Mouse (Mus musculus): ENCODE measurements around the gene Basp1. TPM values are rescaled to one million over a fixed set of nuclear protein-coding genes. Genes with fewer than 3 reads are reported as not detected.
A peak's percentile ranks its signal among the peaks of the same experiment; 100 is the strongest.
"Not testable (repeated sequence)": the region's sequence is repeated elsewhere in the genome, so short reads cannot be mapped to it uniquely, and the experiment has no call there.

The Basp1 gene
- polyA plus RNA-seq (2016; fragmentation: Nextera tagmentation; extraction: Ambion mirVana): 256 and 292 TPM in 2 replicates

DNA sequence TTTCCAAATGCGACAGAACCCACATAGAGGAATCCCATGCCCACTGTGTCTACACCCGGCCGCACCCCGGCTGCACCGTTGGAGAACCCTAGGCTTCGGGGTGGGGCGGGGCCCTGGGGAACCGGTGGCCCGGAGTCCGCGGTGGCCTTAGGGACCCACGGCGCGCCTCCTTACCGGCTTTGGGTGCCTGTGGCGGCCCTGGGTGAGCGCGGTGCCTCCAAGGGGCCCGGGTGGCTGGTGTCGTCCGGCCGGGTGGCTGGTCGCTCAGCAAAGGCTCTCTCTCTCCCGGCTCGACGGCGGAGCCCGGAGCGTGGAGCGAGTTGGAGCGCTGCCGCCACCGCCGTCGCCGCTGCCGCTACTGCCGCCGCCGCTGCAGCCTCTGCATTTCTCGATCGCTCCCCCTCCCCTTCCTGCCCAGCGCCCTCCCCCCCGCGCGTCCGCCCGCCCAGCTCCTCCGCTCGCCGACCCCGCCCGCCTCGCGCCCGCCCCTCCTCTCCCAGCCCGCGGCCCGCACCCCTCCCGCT is at the start of gene Basp1:
Gene Basp1, minus strand, starts transcription at position 387 of the 524 bp plus-strand sequence.
- H3K27me3 ChIP-seq: no peaks in the 10 kb centered on the region
- H3K9ac ChIP-seq (replicated peaks): peak within 1 kb of the TSS; percentile 100
- H3K27ac ChIP-seq (replicated peaks): peak within 1 kb of the TSS; percentile 98
- H3K36me3 ChIP-seq: peaks cover 10% of the 10 kb centered on the region; the same call in 1 of the 2 replicates
- H3K4me1 ChIP-seq: peaks cover 48% of the 10 kb centered on the region
- H3K4me3 ChIP-seq: peak within 1 kb of the TSS; percentile 99
- H3K9me3 ChIP-seq: no peaks in the 10 kb centered on the region
- peak within 1 kb of the TSS; percentile 76 for H3K4me2 ChIP-seq (replicated peaks)
- WGBS: under 1% methylated on average over 44 of the region's 60 CpGs
- peak; percentile 44 for ATAC-seq (ENCODE audit: low FRiP score, low read depth)

DNA sequence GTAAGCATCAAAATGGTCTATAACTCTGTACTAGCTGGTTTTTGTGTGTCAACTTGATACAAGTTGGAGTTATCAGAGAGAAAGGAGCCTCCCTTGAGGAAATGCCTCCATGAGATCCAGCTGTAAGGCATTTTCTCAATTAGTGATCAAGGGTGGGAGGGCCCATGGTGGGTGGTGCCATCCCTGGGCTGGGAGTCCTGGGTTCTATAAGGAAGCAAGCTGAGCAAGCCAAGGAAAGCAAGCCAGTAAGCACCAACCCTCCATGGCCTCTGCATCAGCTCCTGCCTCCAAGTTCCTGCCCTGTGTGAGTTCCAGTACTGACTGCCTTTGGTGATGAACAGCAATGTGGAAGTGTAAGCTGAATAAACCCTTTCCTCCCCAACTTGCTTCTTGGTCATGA is 49.5 kb upstream of the Basp1 start:
- H3K27ac ChIP-seq (replicated peaks); H3K9ac ChIP-seq (replicated peaks); H3K27me3 ChIP-seq; H3K4me1 ChIP-seq; H3K4me2 ChIP-seq (replicated peaks); H3K36me3 ChIP-seq; ATAC-seq (ENCODE audit: low FRiP score, low read depth); H3K9me3 ChIP-seq; H3K4me3 ChIP-seq: not testable (repeated sequence)

DNA sequence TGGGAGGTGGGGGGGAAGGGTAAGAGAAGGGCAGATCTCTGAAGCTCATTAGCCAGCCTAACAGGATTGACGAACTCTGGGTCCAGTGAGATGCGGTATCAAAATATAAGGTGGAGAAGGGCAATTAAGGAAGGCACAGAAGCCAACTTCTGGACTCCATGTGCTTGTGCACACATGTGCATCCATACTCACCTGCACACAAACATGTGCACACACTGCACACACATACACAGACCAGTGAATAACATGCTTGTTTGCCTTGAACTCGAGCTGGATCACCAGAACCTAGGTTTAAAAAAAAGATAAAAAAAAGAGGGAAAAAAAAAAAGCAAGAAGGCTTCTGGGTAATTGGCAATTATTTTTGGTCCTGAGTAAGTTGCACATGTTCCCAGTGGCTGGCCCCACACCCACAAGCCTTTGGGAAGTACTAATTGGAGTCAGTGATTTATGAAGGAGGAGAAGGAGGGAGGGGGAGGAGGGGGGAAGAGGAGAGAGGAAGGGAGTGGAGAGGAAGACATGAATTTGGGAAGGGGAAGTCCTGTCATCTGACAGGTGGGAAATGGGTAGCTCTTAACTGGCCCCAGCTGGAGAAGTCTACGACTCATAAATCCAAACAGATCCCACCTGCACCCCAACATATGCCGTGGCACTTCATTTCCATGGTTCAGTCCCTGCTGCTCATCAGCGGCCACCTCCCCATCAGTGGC is 48.6 kb upstream of the Basp1 start:
- Histone ChIP-seq H3K36me3 (no peaks in the 10 kb centered on the region), H3K4me3 (no peak overlapping the region), H3K4me1 (peaks cover 6% of the 10 kb centered on the region; the same call in 1 of the 2 replicates), H3K9me3 (no peaks in the 10 kb centered on the region), H3K27me3 (0 out of 2 replicates have a peak, but pooled peaks cover 5% of the 10 kb centered on the region), H3K4me2 (replicated peaks) (no peak overlapping the region), H3K27ac (replicated peaks) (no peak overlapping the region), H3K9ac (replicated peaks) (no peak overlapping the region)
- 74% methylated on average over 6 of the region's 6 CpGs for WGBS
- peak; percentile 66; the same call in 1 of the 2 replicates for ATAC-seq (ENCODE audit: low FRiP score, low read depth)

DNA sequence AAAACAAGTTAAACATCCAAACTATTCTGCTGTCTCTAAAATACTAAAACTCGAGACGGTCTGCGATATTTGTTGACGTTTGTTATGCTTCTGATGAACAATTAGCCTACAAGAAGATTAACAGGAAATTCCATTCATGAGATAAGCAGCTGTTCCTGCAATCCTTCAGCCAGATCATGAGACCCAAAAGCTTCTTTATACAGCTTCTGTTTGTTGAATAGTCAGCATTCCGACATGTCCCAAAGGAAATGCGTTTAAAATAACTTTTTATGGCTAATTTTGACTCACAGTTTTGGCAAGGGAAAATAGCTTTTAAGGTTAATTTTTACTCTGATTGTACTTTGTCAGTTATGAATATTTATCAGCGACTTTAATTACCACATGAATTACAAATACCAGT is 46.3 kb upstream of the Basp1 start:
- Histone ChIP-seq H3K4me1 (peaks cover 6% of the 10 kb centered on the region; the same call in 1 of the 2 replicates), H3K9ac (replicated peaks) (no peak overlapping the region), H3K27me3 (0 out of 2 replicates have a peak, but pooled peaks cover 5% of the 10 kb centered on the region), H3K4me2 (replicated peaks) (no peak overlapping the region), H3K4me3 (no peak overlapping the region), H3K36me3 (no peaks in the 10 kb centered on the region), H3K27ac (replicated peaks) (no peak overlapping the region), H3K9me3 (no peaks in the 10 kb centered on the region)
- WGBS: 42% methylated on average over 7 of the region's 7 CpGs
- no peak for ATAC-seq (ENCODE audit: low FRiP score, low read depth)

DNA sequence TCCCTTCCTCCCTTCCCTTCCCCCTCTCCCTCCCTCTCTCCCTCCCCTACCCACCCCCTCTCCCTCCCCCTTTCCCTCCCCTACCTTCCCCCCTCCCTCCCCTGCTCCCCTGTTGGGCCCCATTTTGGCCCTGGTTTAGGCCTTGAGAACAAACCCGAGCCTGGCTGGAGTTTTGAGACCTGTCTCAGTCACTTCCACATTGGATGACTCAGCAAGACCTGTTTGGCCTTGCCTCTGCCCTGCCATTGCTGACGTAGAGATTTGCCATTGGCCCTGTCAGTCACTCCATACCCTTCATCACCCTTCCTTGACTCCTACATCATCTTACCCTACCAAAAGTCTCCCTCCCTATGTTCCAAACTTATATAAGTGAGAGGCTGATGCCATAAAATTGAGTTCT is 43.9 kb upstream of the Basp1 start:
- no peak overlapping the region for H3K4me3 ChIP-seq
- H3K27ac ChIP-seq (replicated peaks): no peak overlapping the region
- WGBS: 84% methylated on average over 2 of the region's 2 CpGs
- no peak overlapping the region for H3K9ac ChIP-seq (replicated peaks)
- no peaks in the 10 kb centered on the region for H3K27me3 ChIP-seq
- no peaks in the 10 kb centered on the region for H3K36me3 ChIP-seq
- peaks cover 6% of the 10 kb centered on the region; the same call in 1 of the 2 replicates for H3K4me1 ChIP-seq
- no peak for ATAC-seq (ENCODE audit: low FRiP score, low read depth)
- no peaks in the 10 kb centered on the region for H3K9me3 ChIP-seq
- no peak overlapping the region for H3K4me2 ChIP-seq (replicated peaks)

DNA sequence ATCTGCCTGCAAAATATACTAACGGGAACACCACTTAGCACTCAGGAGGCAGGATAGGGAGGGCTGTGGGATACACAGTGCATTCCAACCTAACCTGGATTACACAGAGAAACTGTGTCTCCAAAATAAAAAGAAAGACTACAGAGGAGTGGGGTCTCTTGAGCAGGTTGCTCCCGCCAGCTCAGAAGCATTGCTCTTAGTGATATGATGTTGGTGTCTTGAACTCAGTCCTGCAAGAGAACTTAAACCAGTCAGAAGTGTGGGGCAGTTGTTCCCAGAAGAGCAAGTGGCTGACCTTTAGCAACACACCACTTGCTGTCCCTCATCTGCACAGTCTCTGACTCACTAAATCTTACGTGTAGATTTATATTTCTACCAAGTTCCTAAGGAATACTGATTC is 40.0 kb upstream of the Basp1 start:
- no peak overlapping the region for H3K4me3 ChIP-seq
- no peaks in the 10 kb centered on the region for H3K4me1 ChIP-seq
- no peak overlapping the region for H3K9ac ChIP-seq (replicated peaks)
- ATAC-seq (ENCODE audit: low FRiP score, low read depth): no peak
- no peaks in the 10 kb centered on the region for H3K9me3 ChIP-seq
- H3K27me3 ChIP-seq: no peaks in the 10 kb centered on the region
- no peak overlapping the region for H3K27ac ChIP-seq (replicated peaks)
- no peaks in the 10 kb centered on the region for H3K36me3 ChIP-seq
- WGBS: 97% methylated on average over 3 of the region's 3 CpGs
- no peak overlapping the region for H3K4me2 ChIP-seq (replicated peaks)

DNA sequence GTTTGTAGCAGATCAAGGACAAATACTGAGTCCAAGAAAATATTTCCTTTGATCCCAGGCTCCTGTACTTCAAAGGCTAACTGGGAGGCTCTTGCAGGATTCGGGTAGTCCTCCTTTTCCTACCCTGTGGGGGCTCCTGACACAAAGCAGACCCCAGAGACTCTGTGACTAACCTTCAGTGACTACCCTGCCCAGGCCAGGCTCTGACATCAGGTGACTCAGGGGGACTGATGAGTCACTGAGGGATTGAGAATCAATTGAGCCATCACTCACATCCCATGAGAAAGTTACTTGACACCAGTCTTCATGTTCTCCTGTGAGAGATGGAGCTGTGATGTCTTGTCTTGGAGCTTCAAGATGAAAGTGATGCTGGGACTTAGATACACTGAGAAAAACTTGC is 35.8 kb upstream of the Basp1 start:
- Histone ChIP-seq H3K36me3 (no peaks in the 10 kb centered on the region), H3K4me1 (peaks cover 10% of the 10 kb centered on the region), H3K27me3 (peaks cover 15% of the 10 kb centered on the region), H3K9ac (replicated peaks) (no peak overlapping the region), H3K9me3 (no peaks in the 10 kb centered on the region), H3K27ac (replicated peaks) (no peak overlapping the region), H3K4me2 (replicated peaks) (no peak overlapping the region), H3K4me3 (no peak overlapping the region)
- 37% methylated on average over 1 of the region's 1 CpGs for WGBS
- ATAC-seq (ENCODE audit: low FRiP score, low read depth): no peak

DNA sequence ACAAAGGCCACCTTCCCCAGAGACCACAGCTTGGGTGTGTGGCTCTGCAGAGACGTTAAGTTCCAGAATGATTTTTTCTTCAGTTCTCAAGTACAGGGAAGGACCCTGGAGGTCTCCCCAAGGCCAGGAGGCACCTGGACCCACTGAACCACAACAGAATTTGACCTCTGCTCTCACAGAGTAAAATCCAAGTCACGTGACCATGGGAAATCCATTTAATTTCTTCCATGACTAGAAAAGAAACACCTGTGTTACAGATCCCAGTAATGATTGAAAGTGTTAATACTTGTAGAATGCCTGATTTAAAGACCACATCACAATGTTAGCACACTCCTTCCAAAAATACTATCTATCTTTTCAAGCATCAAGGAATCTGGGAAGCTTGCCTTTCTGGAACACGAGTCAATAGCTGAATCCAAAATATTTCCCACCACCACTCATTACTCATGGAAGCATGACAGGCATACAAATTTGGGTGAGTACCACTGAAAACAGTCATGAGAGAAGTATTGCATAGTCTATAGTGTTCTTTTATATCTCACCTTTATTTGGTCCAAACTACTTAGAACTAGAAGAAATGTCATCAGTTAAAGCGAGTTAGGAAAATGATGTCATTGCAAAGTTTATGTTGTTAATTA is 35.3 kb upstream of the Basp1 start:
- ATAC-seq (ENCODE audit: low FRiP score, low read depth): no peak
- no peak overlapping the region for H3K27ac ChIP-seq (replicated peaks)
- H3K27me3 ChIP-seq: peaks cover 15% of the 10 kb centered on the region
- H3K4me3 ChIP-seq: no peak overlapping the region
- no peaks in the 10 kb centered on the region for H3K9me3 ChIP-seq
- H3K4me1 ChIP-seq: peaks cover 10% of the 10 kb centered on the region
- no peak overlapping the region for H3K9ac ChIP-seq (replicated peaks)
- no peaks in the 10 kb centered on the region for H3K36me3 ChIP-seq
- H3K4me2 ChIP-seq (replicated peaks): no peak overlapping the region
- 77% methylated on average over 4 of the region's 4 CpGs for WGBS

DNA sequence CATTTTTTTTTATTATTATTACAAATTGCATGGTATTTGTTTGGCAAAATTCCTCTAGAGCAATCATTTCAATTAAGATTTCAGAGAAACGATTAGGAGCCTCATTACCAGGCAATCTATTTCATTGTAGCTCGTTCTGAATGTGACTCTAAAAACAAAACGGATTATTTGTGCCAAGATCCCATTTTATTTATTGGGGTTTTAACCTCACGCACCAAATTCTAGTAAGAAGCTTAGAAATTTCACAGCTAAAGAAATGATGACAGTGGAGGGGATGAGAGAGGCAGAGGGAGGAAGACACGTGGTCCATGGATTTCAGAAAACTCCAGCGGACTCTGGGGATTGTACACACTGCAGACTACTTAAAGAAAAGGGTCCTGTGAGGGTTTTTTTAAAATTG is 33.6 kb upstream of the Basp1 start:
- ATAC-seq (ENCODE audit: low FRiP score, low read depth): no peak
- Histone ChIP-seq H3K9me3 (no peaks in the 10 kb centered on the region), H3K27me3 (peaks cover 17% of the 10 kb centered on the region), H3K4me1 (peaks cover 12% of the 10 kb centered on the region), H3K27ac (replicated peaks) (no peak overlapping the region), H3K9ac (replicated peaks) (no peak overlapping the region), H3K36me3 (no peaks in the 10 kb centered on the region), H3K4me3 (no peak overlapping the region), H3K4me2 (replicated peaks) (no peak overlapping the region)
- 73% methylated on average over 6 of the region's 6 CpGs for WGBS

DNA sequence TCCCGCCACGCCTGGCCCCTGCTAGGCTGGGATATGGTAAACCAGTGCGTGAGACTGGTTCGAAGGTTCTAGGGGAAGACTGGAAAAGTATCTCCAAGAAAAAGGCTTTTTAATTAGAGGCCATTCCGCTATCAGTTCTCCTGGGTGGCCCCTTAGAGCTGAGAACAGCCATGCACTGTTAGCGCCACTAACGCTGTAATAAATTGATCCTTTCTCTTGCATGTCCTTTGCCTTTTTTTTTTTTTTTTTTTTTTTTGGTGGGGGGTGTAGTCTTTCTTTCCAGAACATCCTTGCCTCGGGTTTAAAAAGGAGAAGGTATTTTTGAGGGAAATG is 32.6 kb upstream of the Basp1 start:
- ATAC-seq (ENCODE audit: low FRiP score, low read depth): peak; percentile 21; the same call in 1 of the 2 replicates
- H3K9me3 ChIP-seq: no peaks in the 10 kb centered on the region
- WGBS: 36% methylated on average over 8 of the region's 8 CpGs

DNA sequence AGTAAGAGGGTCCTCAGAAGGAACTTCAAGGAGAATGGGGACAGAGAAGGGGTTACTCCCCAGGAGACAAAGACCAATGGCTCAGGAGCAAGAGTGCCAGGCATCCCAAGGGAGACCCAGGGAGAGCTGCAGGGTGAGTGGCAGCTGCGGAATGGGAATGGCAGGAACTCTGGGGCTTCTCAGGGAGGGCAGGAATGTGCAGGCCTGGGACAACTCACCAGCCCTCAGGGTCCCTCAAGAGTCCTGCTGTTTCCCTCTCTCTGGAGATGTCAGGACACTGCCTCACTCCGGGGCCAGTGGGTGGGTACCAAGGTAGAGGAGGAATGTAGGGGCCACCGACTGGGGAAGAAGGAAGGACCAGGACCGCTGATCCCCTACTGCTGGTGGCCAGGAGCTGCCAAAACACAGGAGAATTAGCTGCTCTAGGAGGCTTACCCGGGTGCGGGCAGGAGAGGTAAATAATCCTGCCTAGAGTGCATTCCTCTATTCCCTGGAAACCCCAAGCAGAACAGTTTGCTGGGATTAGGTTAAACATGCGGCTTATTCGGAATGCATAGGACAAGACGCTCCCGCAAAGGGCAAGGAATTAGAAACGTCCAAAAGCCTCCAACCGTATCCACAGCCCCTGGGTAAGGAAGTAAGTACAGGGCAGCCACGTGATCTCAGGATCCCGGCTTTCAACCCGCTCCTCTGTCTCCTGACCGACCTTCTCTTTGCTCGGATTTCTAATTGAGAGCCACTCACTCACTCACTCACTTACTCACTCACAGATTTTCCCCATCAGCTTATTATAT is 32.0 kb upstream of the Basp1 start:
- peaks cover 19% of the 10 kb centered on the region for H3K27me3 ChIP-seq
- no peak overlapping the region for H3K27ac ChIP-seq (replicated peaks)
- H3K4me1 ChIP-seq: peaks cover 12% of the 10 kb centered on the region
- H3K9me3 ChIP-seq: no peaks in the 10 kb centered on the region
- H3K4me2 ChIP-seq (replicated peaks): peak overlapping the region; percentile 42
- no peaks in the 10 kb centered on the region for H3K36me3 ChIP-seq
- no peak overlapping the region for H3K4me3 ChIP-seq
- 3% methylated on average over 17 of the region's 17 CpGs for WGBS
- ATAC-seq (ENCODE audit: low FRiP score, low read depth): peak; percentile 62
- H3K9ac ChIP-seq (replicated peaks): no peak overlapping the region

More for the DNA sequence above, 32.6 kb upstream of the Basp1 start:
- Histone ChIP-seq H3K9ac (replicated peaks) (no peak overlapping the region), H3K27me3 (peaks cover 19% of the 10 kb centered on the region), H3K4me1 (peaks cover 12% of the 10 kb centered on the region), H3K27ac (replicated peaks) (no peak overlapping the region), H3K36me3 (no peaks in the 10 kb centered on the region), H3K4me2 (replicated peaks) (peak overlapping the region; percentile 42), H3K4me3 (no peak overlapping the region)

DNA sequence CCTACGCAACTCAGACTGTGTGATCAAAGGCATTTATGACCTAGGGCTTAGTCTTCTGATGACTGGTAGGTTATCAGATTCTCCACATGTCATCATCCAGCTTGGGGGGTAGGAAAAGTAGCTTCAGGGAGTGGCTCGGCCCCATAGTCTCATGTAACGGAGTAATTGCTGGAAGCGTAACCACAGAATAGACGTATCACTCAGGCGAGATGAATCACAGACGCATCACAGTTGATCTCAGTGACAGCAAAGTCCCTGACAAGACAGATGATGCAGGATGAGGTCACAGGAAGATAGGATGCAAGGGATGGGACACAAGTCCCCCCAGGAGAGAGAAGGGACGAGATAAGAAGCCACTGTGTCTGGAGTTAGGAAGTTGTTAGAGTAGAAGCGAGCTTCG is 30.6 kb upstream of the Basp1 start:
- no peaks in the 10 kb centered on the region for H3K9me3 ChIP-seq
- no peak for ATAC-seq (ENCODE audit: low FRiP score, low read depth)
- peaks cover 19% of the 10 kb centered on the region for H3K27me3 ChIP-seq
- H3K36me3 ChIP-seq: no peaks in the 10 kb centered on the region
- H3K9ac ChIP-seq (replicated peaks): no peak overlapping the region
- no peak overlapping the region for H3K4me2 ChIP-seq (replicated peaks)
- peaks cover 12% of the 10 kb centered on the region for H3K4me1 ChIP-seq
- 86% methylated on average over 10 of the region's 10 CpGs for WGBS
- no peak overlapping the region for H3K4me3 ChIP-seq
- H3K27ac ChIP-seq (replicated peaks): no peak overlapping the region
